Mouse (Mus musculus): ENCODE measurements around the gene Stard13. TPM values are rescaled to one million over a fixed set of nuclear protein-coding genes. Genes with fewer than 3 reads are reported as not detected.

The Stard13 gene
- polyA plus RNA-seq, 1 experiment: not detected

DNA sequence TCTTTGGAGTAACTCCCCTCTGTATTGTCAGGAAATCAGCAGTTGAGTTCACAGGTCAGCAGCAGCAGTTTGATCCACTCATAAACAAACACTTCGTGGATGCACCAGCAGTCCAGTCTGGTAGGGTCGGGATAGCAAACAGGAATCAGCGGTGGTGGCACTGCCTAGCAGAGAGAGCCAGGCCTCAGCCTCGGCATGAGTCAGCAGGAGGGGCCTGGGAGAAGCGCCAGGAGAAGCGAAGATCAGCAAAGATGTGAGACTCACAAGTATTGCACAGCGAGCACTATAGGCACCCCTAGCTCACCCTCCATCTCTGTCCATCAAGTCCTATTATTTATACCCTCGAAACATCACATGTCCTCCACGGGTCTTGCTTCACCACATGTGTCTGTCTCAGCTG, 5.1 kb upstream of the Stard13 start:
- TF ChIP-seq GATA1 (IDR thresholded peaks at IDR 0.05; ENCODE audit: low read length): no peak

DNA sequence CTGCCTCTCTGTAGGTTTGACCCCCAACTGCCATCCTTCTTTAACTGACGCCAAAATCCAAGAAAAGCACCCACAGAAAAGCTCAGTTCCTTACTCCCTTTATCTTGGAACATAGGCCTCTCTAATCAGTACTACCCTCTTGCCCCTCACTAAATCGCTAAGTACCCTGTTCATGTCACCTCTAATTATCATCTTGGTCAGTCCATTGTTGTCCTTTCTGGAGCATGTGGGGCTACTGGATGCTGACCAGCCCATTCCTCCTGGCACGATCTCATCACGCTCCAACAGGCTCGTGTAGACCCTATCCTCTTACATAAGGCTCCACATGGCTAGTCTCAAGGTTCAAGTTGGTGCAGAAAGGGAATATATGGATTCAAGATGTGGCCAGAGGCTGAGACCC, 2.8 kb upstream of the Stard13 start:
- TF ChIP-seq GATA1 (IDR thresholded peaks at IDR 0.05; ENCODE audit: low read length): no peak

DNA sequence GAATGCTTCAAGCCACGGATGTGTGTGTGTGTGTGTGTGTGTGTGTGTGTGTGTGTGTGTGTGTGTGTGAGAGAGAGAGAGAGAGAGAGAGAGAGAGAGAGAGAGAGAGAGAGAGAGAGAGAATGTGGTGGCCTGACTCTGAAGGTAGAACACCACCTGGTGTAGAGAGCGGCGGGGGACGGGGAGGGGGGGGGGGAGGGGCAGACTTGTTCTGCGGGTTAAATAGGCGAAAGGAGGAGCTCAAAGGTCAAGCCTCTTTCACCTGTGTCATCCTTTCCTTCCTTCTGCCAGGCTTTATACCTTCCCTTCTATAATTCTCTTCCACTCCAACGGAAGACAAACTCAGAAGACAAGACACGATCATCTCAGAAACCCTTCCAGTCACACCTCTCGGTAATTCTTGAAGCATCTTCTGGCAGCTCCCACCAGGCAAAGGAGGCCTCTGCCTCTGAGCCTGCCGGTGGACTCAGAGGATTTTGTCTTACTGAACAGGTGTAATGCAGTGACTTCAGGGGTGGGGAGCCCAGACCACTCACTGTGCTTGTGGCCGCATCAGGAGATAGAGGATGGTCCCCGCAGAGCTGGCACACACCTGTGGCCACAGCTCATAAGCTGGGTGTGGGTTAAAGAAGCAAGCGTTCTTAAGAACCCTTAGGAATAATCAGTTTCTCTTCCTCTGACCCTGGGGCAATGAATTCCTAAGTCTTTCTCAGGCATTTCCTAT, 898 bp downstream of the Stard13 start:
- no peak for TF ChIP-seq GATA1 (IDR thresholded peaks at IDR 0.05; ENCODE audit: low read length)

DNA sequence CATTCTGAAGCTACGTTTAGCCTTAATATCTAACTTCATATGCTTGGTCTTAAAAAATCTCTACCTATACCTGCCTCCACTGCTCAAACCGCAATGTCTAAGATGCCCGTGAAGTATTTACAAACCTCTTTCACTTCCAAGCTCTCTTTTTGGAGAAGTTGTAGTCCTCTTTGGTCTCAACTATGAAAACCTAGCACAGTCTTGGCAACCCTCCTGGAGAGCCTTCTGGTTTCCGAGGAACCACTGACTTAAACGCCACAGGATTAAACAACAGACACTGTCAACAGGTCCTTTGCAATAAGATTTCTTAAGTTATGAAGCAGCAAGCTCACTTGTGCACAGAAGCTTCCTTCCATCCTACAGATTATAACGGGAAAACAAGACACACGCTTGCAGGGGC, 1.8 kb downstream of the Stard13 start:
- TF ChIP-seq GATA1 (IDR thresholded peaks at IDR 0.05; ENCODE audit: low read length): no peak

DNA sequence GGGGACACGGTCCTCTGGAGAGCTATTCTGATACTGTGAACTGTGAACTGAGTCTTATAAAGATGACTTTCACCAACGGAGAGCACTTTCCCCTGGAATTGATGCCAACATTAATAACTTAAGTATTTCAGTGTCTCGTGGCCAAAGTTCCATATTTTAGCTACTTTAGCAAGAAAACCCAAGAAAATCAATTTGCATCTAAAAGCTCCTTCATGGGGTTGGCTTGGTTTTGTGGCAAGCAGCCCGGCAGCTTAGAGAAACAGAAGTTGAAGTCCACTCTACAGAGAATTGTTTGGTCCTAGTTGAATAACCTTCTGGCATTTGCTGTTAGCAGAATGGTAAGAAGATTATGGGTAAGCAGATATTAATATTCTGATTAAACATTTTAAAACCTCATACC, 2.2 kb downstream of the Stard13 start:
- TF ChIP-seq GATA1 (IDR thresholded peaks at IDR 0.05; ENCODE audit: low read length): no peak

DNA sequence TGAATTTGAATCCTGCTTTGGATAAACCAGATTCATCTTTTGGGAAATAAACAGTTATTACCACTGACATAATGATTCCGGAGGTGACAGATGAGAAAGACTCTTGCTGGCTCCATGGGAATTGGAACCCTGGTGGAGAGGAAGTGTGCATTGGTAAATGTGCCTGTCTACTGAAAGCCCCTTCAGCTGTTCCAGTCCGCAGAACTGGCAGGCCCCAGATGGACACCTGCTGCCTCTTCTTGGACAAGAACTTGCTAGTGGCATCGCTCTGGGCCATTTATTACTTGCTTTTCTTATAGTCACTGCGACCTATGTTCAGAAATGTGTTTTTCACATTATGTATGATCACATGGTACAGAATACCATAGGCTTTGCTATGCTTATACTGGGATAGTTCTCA, 3.2 kb downstream of the Stard13 start:
- no peak for TF ChIP-seq GATA1 (IDR thresholded peaks at IDR 0.05; ENCODE audit: low read length)

DNA sequence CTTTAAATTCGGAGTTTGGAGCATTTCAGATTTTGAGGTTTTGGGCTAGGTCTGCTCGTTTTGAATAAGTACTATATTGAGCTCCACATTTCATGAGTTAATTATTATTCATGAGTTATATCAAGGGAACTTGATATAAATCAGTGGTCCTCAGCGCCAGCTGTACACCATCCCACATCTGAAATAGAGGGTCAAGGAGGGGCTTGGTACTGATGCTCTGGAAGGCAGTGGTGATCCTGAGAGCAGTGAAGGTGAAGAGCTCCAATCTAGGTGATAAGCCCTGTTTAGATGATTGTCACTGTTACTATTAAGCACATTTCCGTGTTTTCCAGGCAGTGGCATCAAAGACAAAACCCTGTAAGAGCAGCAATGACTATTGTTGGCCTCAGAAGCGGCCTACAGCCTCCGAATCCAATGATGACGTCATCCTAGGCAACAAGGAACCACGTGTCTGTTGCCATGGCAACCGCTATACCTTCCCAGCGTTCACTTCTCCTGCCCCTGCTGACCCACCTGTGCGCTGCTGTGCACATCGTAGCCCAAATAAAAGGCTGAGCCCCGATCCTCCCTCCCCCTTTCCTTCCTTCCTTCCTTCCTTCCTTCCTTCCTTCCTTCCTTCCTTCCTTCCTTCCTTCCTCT, 5.2 kb downstream of the Stard13 start:
- no peak for TF ChIP-seq GATA1 (IDR thresholded peaks at IDR 0.05; ENCODE audit: low read length)

DNA sequence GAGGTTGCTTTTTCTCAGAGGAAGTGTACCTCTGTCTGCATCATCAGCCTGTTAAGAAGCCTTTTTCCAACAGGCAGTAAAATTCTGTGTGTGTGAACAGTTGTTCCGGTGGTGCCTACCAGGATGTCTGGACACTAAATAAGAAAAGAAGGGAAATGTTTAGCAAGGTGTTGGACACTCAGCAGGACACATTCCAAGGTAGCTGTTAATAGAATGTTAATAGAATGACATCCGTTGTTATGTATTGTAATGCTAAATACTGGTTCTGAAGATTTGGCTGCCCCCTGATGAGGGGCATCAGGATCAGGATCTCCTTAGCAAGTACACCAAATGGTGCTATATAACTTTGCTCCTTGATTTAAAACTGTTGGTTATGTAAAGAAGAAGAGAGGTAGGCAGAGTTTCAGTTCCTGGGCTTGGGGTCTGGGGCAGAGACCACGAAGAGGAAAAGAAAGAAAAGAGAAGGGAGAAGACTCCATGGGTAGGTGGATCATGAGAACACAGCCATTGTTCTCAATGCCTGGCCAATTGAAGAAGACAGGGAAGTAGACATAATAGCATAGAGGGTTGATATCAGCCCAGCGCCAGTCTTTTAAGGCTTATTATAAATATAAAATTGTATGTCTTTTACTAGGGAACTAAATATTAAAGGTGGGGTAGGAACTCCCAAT, 9.8 kb downstream of the Stard13 start:
- TF ChIP-seq GATA1 (IDR thresholded peaks at IDR 0.05; ENCODE audit: low read length): no peak

DNA sequence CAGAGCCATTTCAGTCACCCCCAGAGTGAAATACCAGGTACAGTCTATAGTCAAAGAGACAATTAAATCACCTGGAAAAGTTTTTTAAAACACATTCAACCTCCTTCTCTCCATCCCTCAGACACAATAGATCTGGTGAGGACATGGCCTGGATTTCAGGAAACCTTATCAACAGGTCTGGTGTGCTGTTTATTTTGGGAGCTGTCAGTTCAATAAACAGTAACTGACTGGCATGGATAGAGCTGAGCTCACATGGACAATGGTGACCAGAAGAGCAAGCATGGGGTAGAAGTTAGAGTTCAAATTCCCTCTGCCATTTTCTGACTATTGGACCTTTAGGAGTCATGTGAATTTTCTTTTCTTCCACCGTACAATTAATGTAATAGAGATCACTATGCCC, 10.8 kb downstream of the Stard13 start:
- no peak for TF ChIP-seq GATA1 (IDR thresholded peaks at IDR 0.05; ENCODE audit: low read length)

DNA sequence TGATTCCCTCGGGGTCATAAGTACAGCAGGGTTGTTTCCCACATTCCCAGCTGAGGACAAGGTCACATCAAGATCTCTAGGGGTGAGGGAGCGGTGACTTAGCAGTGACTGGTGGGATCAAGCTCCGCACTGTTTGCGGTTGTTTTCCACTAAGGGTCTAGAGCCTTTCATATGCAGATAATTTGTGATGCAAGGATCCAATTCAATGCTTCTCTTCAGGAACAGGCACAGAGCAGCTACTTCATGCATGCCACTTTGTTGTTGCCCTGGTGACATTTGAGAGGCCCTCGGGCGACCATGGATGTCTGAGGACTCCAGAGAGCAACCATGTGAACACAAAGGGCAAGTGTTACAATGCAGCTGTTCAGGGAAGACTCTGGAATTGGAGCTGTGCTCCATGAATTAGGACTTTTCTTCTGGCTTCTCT, 14.9 kb downstream of the Stard13 start:
- TF ChIP-seq GATA1 (IDR thresholded peaks at IDR 0.05; ENCODE audit: low read length): no peak

DNA sequence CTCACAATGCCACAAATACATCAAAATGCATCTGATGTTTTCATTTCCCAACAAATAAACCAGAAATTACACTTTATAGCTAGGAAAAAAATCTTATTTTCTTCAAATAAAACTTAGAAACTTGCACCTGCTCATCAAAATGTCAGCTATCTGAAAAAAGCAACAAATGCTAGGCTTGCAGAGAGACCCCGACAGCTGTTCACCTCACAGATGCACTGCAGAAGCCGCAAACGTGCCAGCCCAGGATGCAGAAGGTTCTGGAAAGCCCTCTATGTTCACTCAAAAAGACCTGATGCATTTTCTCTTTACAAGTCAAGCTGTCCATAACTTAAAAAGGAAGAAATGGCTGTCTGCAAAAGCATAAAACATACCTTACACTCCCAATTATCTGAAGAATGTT, 20.5 kb downstream of the Stard13 start:
- no peak for TF ChIP-seq GATA1 (IDR thresholded peaks at IDR 0.05; ENCODE audit: low read length)

DNA sequence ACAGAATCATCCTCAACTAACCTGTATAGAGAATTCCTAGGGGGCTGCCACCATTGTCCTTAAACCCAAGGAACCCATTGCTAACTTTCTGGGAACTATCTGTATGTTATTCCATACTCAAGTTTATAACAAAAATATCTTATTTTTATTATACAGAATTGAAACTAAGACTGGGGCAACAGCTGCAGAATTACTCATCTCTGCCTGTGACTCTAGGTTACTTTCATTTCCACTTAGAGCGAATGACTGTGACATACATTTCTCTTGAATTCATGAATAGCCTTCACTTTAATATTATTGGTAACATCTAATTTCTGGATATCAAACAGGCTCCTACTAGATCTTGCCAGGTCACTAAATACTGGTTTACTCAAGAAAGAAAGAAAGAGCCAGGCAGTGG, 22.8 kb downstream of the Stard13 start:
- TF ChIP-seq GATA1 (IDR thresholded peaks at IDR 0.05; ENCODE audit: low read length): no peak

DNA sequence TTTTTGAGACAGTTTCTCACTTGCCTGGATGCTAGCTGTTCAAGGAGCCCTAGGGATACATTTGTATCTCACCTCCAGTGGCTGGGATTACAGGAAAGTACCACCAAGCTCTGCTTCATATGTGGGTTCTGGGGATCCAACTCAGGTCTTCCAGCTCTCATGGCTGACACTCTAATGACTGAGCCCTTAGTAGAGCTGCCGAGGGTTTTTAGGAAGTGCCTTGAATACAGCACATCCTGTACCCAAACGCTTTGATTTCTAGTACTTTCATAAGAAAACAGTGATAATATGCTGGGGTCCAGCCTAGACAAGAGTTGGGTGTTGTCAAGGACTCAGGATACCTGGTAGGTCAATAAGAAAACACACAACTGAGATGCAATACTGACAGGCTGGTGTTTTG, 23.6 kb downstream of the Stard13 start:
- TF ChIP-seq GATA1 (IDR thresholded peaks at IDR 0.05; ENCODE audit: low read length): no peak

DNA sequence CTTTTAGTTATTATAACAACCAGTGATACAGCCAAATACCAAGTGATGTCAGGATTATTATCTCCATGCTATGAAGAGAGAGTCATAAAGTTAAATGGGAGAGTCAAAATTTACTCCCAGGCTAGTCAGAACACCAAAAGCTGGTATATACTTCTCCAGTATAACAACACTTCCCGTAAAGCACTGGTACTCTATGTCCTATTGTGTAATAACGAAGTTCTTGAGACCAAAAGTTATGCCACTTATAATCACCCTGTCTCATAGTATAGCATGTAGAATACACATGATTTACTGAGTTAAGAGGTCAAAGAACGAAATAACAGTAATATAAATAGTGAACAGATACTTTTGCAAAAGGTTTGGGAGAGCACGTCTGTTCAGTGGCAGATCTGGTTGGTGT, 28.6 kb downstream of the Stard13 start:
- TF ChIP-seq GATA1 (IDR thresholded peaks at IDR 0.05; ENCODE audit: low read length): no peak

DNA sequence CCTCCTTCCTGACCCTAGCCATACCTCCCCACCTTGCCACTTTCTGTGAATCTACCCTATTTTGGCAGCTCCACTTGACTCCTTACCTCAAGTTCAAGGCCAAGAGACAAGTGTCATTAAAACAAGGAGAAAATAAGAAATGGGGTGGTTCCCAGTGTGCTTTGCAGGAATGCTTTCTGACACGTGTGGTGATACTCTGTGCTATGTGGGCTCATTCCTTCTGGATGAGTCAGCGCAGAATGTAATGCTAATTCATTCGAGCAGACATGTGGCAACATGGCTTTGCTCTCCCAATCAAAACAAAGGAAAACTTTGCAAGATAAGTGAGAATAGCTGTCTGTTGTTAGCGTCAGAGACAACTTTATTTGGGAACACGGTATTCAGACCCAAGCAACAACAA, 30.7 kb downstream of the Stard13 start:
- no peak for TF ChIP-seq GATA1 (IDR thresholded peaks at IDR 0.05; ENCODE audit: low read length)

DNA sequence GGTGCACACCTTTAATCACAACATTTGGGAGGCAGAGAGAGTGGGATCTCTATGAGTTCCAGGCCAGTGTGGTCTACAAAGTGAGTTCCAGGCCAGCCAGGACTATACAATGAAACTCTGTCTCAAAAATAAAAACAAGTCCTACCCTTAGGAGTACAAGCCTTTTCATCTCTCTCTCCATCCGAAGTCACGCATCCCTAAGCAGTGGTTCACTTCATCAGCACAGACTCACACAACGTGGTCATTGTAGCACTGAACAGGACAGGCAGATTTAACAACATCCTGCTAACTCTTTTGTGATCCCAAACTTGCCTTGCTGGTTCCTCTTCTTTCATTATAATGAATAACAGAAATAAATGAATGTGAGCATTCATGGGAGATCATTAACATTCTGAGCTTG, 32.4 kb downstream of the Stard13 start:
- TF ChIP-seq GATA1 (IDR thresholded peaks at IDR 0.05; ENCODE audit: low read length): no peak

DNA sequence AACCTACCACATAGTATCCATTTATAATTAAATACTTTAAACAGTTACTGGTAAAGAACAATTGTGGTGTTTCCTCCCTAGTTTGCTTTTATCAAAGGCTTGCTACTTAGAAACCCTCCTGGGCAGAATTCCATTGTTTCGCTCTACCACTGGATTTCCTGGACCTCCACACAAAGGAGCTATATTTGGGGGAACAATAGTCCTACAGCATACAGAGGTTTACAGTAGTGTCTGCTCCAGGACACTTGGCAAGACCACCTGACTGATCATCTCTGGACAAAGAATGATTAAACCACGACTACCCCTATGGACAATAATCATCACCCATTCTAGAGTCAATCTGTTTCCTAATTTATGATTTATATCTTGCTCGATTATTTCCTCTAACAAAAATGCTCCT, 34.4 kb downstream of the Stard13 start:
- no peak for TF ChIP-seq GATA1 (IDR thresholded peaks at IDR 0.05; ENCODE audit: low read length)

Measured in G1E-ER4 (cell line).